Mouse (Mus musculus) embryonic facial prominence, embryonic 14.5 days (tissue): ENCODE results near the gene Cotl1. TPM values are rescaled to one million over a fixed set of nuclear protein-coding genes. Genes with fewer than 3 reads are reported as not detected.

Experiments
- ATAC-seq: fragments of 200-750 bp; cut with Nextera tagmentation; 2 replicates; pipeline ENCODE4 v1.8.0; 2017; ENCODE audit warnings: low read depth, moderate number of reproducible peaks, moderate TSS enrichment
- DNase-seq: peaks from one replicate; pipeline ENCODE4 v3.0.0-alpha.2; 2015; ENCODE audit warnings: low spot score
- H3K27ac ChIP-seq: fragments of 300-500 bp; sonication (generic); replicated peaks from 2 replicates; pipeline ENCODE4 v1.5.1; 2014; ENCODE audit warnings: low read depth, mild to moderate bottlenecking, low read length, moderate library complexity
- H3K27me3 ChIP-seq: fragments of 300-500 bp; sonication (generic); replicated peaks from 2 replicates; pipeline ENCODE4 v1.6.1; 2014; ENCODE audit warnings: low read length; ENCODE audit not compliant: control insufficient read depth, insufficient read depth
- H3K36me3 ChIP-seq: fragments of 300-500 bp; sonication (generic); 2 replicates; pipeline ENCODE4 v1.6.1; 2014; ENCODE audit warnings: low read length, mixed read lengths; ENCODE audit not compliant: control insufficient read depth, insufficient read depth
- H3K4me1 ChIP-seq: fragments of 300-500 bp; sonication (generic); 2 replicates; pipeline ENCODE4 v1.6.1; 2014; ENCODE audit warnings: antibody characterized with exemption, low read length; ENCODE audit not compliant: control insufficient read depth, insufficient read depth
- H3K4me2 ChIP-seq: fragments of 300-500 bp; sonication (generic); 2 replicates; pipeline ENCODE4 v1.6.1; 2014; ENCODE audit warnings: low read depth, mild to moderate bottlenecking, low read length, moderate library complexity, mixed read lengths
- H3K4me3 ChIP-seq: fragments of 300-500 bp; sonication (generic); 2 replicates; pipeline ENCODE4 v1.5.1; 2014; ENCODE audit warnings: low read depth, mild to moderate bottlenecking, low read length
- H3K9ac ChIP-seq: fragments of 300-500 bp; sonication (generic); 2 replicates; pipeline ENCODE4 v1.6.1; 2014; ENCODE audit warnings: low read depth, mild to moderate bottlenecking, low read length, moderate library complexity, mixed read lengths
- H3K9me3 ChIP-seq: fragments of 300-500 bp; sonication (generic); 2 replicates; pipeline ENCODE4 v1.6.1; 2016; ENCODE audit warnings: low read length; ENCODE audit not compliant: control insufficient read depth
- WGBS: fragments of 180-500 bp; shearing (Covaris S2); extraction: QIAGEN DNeasy Blood & Tissue Kit; methylation state at CpG from one replicate; pipeline ENCODE4 v1.1.7; 2014; 5-methylcytosine and 5-hydroxymethylcytosine counted together
- polyA plus RNA-seq: library from polyadenylated mRNA; unstranded; fragments of >200 nt; fragmentation: Nextera tagmentation; extraction: Ambion mirVana; gene quantifications from 2 replicates; pipeline ENCODE4 v1.2.1, GENCODE M21; 2014

The Cotl1 gene
- polyA plus RNA-seq, 1 experiment from 2014 or later: 255 TPM

DNA sequence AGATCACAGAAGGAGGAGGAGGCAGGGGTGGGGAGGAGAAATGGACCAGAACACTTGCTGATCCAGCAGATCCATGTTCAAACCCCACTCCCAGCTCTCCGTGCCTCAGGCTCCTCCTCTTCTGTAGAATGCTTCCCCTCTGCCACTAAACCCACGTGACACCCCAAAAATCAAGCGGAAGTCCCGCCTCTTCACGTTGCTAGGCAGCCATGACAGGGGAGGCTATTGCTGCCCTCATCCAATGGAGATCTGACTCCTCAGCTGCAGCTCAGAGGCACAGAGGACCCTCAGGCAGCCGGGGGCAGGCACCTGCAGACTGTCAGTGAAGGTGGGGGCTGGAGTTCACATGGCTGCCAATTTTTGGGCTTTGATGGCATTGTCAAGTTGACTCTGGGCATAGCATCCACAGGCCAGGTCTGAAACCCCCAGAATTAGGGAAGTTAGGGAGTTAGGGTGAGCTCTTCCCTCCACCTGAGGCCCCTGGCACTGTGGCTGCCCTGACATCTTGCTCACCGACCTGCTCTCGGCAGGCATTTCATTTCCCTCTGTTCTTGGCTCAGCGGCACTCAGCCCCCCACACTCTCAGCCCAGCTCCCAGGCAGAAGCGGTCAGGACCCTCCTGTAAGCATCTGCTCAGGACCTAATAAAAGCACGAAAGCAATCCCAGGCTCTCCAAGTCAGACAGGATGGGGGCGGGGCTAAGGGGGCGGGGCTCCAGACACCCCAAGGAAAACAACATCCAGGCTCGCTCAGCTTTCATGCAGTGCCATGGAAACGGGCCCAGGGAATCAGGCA is 42.0 kb downstream of the Cotl1 start:
- Histone ChIP-seq H3K27me3 (no peaks in the 10 kb centered on the region), H3K4me1 (peaks cover 9% of the 10 kb centered on the region; the same call in 1 of the 2 replicates), H3K27ac (peak overlapping the region; percentile 68), H3K9ac (peak overlapping the region; percentile 19; the same call in 1 of the 2 replicates), H3K4me3 (no peak overlapping the region), H3K9me3 (no peaks in the 10 kb centered on the region), H3K36me3 (no peaks in the 10 kb centered on the region), H3K4me2 (peak overlapping the region; percentile 43)
- ATAC-seq: peak; percentile 80
- 8% methylated on average over 15 of the region's 15 CpGs for WGBS
- peak; percentile 85 for DNase-seq

DNA sequence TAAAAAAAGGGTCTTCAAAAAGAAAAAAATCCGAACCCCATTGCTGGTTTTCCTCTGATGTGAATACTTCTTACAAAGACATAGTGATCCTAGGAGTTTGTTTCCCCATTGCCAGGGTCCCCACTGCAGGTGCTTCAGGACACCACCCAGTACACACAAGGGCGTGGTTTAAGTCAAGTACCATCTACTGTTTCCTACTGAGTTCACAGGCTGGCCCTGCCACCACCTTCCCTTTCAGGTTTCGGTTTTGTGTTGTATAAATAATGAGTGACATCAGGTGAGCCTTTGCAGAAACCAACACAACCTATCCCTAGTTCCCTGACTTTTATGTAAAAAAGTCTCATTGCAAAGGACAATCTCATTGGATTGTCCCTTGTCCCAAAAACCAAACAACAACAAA is 44.7 kb downstream of the Cotl1 start:
- Histone ChIP-seq H3K4me1 (peaks cover 9% of the 10 kb centered on the region), H3K9ac (no peak overlapping the region), H3K27me3 (no peaks in the 10 kb centered on the region), H3K4me3 (no peak overlapping the region), H3K4me2 (no peak overlapping the region), H3K36me3 (no peaks in the 10 kb centered on the region), H3K9me3 (no peaks in the 10 kb centered on the region), H3K27ac (no peak overlapping the region)
- no peak for DNase-seq
- ATAC-seq: no peak
- 78% methylated on average over 3 of the region's 3 CpGs for WGBS

DNA sequence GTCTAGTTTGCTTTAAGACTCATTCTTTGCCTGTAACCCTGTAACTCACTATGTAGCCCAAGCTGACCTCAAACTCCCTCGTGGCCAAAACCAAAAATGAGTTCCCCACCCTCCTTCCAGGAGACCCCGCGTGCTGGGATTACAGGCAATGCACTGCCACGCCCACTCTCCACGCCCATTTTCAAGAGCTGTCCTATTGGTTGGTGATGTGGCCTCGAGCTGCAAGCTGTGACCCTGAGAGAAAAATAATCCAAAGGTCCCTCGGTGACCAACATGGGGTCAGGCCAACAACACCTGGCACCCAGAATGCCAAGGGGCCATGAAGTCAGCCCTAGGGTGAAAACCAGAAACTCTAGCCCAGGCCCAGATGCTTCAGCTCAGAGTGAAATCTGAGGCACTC is 45.7 kb downstream of the Cotl1 start:
- DNase-seq (no peak), ATAC-seq (no peak)

DNA sequence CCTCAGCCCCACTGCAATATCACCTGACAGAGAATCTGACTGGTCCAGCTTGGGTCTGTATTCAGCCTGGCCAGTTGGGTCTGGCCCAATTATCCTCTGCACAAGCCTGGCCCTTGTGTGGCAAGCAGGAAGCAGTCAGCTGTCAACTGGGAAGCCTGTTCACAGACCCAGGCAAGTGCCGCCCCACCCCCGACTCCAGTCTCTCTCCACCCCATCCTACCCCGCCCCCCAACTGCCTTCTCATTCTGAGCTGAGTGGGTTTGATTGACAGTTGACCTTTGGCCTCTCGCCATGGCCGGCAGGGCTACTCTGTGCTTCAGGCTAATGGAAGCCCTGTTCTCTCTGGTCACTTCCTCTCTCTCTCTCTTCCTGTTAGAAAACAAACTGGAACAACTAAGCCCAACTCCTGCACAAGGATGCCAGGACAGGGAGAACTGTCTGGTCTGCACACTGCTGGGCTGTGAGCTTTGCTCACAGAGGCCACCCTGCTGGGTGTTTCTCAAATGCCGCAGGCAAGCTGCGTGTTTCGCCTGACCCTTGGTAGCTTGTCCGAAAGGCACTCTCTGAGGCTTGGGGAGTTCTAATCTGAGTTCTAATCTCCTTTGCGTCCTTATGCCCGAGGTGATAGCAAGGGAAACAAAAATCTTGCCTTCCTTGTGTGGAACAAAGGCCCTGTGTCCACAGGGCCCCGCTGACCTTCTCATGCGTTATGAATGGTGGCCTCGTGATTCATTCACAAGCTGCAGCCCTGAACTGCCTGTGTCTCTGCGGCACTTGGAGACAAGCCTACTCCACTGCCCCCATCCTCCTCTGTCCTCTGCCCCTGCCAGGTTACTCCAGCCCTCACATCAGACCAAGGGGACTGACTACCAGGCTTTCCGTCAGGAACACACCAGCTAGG is 48.3 kb downstream of the Cotl1 start:
- Histone ChIP-seq H3K36me3 (no peaks in the 10 kb centered on the region), H3K27ac (no peak overlapping the region; the same call in 1 of the 2 replicates), H3K4me1 (no peaks in the 10 kb centered on the region; the same call in 1 of the 2 replicates), H3K27me3 (no peaks in the 10 kb centered on the region), H3K9ac (no peak overlapping the region), H3K9me3 (no peaks in the 10 kb centered on the region), H3K4me3 (no peak overlapping the region), H3K4me2 (no peak overlapping the region)
- 27% methylated on average over 16 of the region's 16 CpGs for whole genome bisulfite sequencing
- DNase-seq (peak; percentile 70), ATAC-seq (peak; percentile 19; the same call in 1 of the 2 replicates)

More for the DNA sequence above, 45.7 kb downstream of the Cotl1 start:
- Histone ChIP-seq H3K9ac (no peak overlapping the region), H3K4me3 (no peak overlapping the region), H3K27ac (no peak overlapping the region), H3K27me3 (no peaks in the 10 kb centered on the region), H3K4me1 (peaks cover 9% of the 10 kb centered on the region), H3K4me2 (no peak overlapping the region), H3K9me3 (no peaks in the 10 kb centered on the region), H3K36me3 (no peaks in the 10 kb centered on the region)
- WGBS: 42% methylated on average over 7 of the region's 7 CpGs

DNA sequence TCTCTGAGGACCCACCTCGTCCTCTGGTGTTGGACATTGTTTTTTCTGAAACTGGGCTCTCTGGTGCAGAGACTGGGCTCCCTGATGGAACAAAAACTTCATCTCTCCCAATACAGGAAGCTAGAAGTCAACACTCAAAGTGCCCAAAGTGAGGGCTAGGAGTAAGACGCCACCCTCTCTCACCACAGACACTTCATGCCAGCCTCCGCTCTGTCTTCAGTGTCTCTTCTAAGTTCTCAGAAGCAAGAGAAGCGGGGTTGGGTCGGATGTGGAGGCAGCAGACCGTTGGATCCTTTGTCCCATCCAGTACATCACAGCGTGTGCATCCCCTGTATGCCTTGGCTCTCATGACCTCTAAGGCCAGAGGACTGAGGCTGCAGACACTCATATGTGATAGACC is 50.8 kb downstream of the Cotl1 start:
- Histone ChIP-seq H3K9me3 (no peaks in the 10 kb centered on the region), H3K4me1 (no peaks in the 10 kb centered on the region; the same call in 1 of the 2 replicates), H3K9ac (no peak overlapping the region), H3K4me2 (no peak overlapping the region), H3K27ac (no peak overlapping the region), H3K27me3 (no peaks in the 10 kb centered on the region), H3K4me3 (no peak overlapping the region), H3K36me3 (no peaks in the 10 kb centered on the region)
- DNase-seq (no peak), ATAC-seq (no peak)
- 87% methylated on average over 7 of the region's 7 CpGs for WGBS

DNA sequence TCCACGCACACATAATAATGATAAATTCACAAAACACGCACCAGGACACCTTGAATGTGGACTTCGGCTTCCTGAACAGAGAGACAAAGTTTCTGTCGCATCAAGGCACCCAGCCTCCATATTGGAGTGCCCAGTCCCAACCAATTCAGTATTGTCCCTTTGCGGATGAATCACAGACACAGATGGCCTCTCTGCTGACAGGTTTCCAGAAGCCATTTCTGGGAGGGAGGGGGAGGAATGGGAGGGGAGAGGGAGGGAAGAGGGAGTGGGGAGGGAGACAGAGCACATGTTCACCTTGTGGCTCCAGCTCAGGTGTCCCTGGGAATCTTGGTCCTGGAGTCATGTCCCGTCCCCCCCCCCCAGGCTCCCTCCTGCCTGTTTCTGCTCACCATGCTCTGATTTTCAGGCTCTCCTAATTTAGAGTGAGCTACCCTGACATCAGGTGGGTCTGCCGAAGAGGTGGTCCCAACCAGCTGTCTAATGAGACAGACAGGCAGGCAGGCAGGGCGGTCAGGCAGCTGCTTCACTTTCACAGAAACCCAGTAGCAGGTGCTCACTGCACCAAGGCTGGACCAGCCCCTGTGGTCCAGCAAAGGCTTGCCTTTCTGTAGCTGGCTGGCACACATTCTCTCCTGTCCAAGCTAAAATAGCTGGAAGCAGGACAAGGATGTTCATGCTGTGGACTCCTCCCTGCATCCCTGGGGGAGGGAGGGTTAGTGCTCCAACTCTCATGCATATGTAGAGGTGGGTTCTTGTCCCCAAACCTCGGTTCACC is 51.5 kb downstream of the Cotl1 start:
- WGBS: 69% methylated on average over 8 of the region's 9 CpGs
- no peak overlapping the region for H3K4me2 ChIP-seq
- no peak for ATAC-seq
- DNase-seq: no peak
- H3K27me3 ChIP-seq: no peaks in the 10 kb centered on the region
- H3K9ac ChIP-seq: no peak overlapping the region
- no peak overlapping the region for H3K27ac ChIP-seq
- no peaks in the 10 kb centered on the region; the same call in 1 of the 2 replicates for H3K4me1 ChIP-seq
- H3K9me3 ChIP-seq: no peaks in the 10 kb centered on the region
- no peak overlapping the region for H3K4me3 ChIP-seq
- H3K36me3 ChIP-seq: no peaks in the 10 kb centered on the region

DNA sequence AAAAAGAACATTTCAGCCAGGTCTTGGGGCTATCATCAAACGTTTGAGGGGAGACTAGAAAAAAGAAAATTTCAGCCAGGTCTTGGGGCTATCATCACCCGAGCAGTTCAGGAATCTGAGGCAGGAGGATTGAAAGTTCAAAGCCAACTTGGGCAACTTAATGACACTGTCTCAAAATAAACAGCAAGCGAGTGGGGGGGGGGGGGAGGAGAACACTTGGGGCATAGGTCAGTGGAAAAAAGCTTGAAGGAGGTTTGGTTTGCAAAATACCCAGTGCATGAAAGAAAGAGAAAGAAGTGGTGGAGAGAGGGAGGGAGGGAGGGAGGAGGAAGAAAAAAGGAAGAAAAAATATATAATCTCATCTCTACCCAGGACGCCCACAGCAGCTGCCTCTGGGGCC is 53.0 kb downstream of the Cotl1 start:
- Histone ChIP-seq H3K9me3 (no peaks in the 10 kb centered on the region), H3K4me3 (no peak overlapping the region), H3K4me2 (no peak overlapping the region), H3K27ac (no peak overlapping the region), H3K36me3 (no peaks in the 10 kb centered on the region), H3K9ac (no peak overlapping the region), H3K4me1 (no peaks in the 10 kb centered on the region; the same call in 1 of the 2 replicates), H3K27me3 (no peaks in the 10 kb centered on the region)
- ATAC-seq: no peak
- no peak for DNase-seq
- 38% methylated on average over 4 of the region's 4 CpGs for WGBS

DNA sequence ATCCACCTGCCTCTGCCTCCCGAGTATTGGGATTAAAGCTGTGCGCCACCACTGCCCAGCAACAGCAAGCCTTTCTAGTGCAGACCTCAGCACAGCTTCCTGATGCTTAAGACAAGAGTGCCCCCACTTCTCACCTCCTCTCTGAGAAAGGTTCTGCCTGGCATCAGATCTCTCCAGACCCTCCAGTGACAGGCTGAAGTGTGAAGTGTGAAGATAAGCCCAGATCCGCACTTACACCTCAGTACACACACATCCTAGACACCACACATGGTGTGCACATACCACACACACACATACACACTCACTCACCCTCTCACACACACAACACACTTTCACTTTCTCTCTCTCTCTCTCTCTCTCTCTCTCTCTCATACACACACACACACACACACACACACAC is 53.5 kb downstream of the Cotl1 start:
- ATAC-seq (no peak), DNase-seq (no peak)
- Histone ChIP-seq H3K9ac (no peak overlapping the region), H3K4me1 (no peaks in the 10 kb centered on the region; the same call in 1 of the 2 replicates), H3K9me3 (no peaks in the 10 kb centered on the region), H3K36me3 (no peaks in the 10 kb centered on the region), H3K27ac (no peak overlapping the region), H3K27me3 (no peaks in the 10 kb centered on the region), H3K4me3 (no peak overlapping the region), H3K4me2 (no peak overlapping the region)
- WGBS: 84% methylated on average over 3 of the region's 3 CpGs
